Mouse (Mus musculus) bone marrow macrophage, adult 2 months (primary cell): ENCODE data around the gene Usp36.

Source experiments
- CTCF ChIP-seq: IDR thresholded peaks from 2 replicates; pipeline ENCODE4 v1.5.1; 2012; ENCODE audit warnings: low read depth, mild to moderate bottlenecking, low read length, moderate library complexity
- POLR2A ChIP-seq: IDR thresholded peaks from 2 replicates; pipeline ENCODE4 v1.6.1; 2012; ENCODE audit warnings: mild to moderate bottlenecking, low read depth, low read length, borderline replicate concordance

- TF ChIP-seq POLR2A (no peak), CTCF (no peak)
Observed at GRCm38 (mm10) chr11:118321971-118322370, 31.9 kb upstream of the Usp36 start.
